Mouse (Mus musculus) megakaryocyte progenitor cell, adult 5-6 weeks (primary cell): ENCODE measurements around the gene Slc16a8. TPM values are rescaled to one million over a fixed set of nuclear protein-coding genes. Genes with fewer than 3 reads are reported as not detected.
"Not testable (repeated sequence)": the region's sequence is repeated elsewhere in the genome, so short reads cannot be mapped to it uniquely, and the experiment has no call there.

ENCODE experiments used
- ATAC-seq: replicated peaks from 2 replicates; pipeline ENCODE4 v1.8.0; 2016; ENCODE audit warnings: mild to moderate bottlenecking, moderate TSS enrichment, inconsistent platforms; ENCODE audit not compliant: poor library complexity
- total RNA-seq, 2 experiments: library from RNA; stranded (forward) in 1 of 2; stranded (reverse) in 1 of 2; fragments of 157-497, 149-512 nt in 1 of 2; fragments of 200-1000 nt in 1 of 2; gene quantifications; 2 replicates each; pipeline versions ENCODE4 v1.2.3 to v1.2.4; 2015 to 2017

Gene Slc16a8
- total RNA-seq, 2 experiments from 2014 or later, result not detected

DNA sequence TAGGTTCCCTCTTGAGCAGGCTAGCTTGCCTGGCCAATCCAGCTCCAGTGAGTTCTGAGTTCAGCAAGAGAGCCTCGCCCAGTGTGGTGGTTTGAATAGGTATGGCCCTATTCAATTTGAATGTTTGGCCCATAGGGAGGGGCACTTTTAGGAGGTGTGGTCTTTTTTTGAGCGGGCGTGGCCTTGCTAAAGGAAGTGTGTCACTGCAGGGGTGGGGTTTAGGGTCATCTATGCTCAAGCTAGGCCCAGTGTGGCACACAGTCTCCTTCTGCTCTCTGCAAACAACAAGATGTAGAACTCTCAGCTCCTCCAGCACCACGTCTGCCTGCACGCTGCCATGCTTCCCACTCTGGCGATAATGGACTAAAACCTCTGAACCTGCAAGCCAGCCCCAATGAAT lies 9.2 kb upstream of the Slc16a8 start:
- ATAC-seq, result no peak

DNA sequence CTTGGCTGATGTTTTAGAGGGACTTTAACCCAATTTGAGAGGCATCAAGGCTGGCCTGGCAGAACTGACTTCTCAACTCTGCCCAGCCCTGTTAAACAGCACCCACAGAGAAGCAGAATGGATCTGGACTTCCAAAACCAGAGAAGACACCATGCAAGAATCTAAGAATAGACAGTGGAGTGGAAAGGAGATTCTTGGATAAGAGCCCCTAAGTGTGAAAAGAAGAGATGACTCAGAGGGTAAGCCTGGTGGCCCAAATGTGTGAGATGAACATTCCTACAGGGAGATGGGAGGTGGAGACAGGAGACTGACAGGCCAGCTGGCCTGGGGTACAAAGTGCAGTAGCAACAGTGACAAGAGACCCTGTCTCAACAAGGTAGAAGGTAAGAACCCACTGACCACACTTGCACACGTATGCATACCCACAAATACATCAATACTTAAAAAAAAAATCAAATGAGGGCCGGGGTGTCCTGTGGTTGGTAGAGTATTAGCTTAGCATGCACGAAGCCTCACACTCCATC lies 8.3 kb upstream of the Slc16a8 start:
- ATAC-seq, result no peak

DNA sequence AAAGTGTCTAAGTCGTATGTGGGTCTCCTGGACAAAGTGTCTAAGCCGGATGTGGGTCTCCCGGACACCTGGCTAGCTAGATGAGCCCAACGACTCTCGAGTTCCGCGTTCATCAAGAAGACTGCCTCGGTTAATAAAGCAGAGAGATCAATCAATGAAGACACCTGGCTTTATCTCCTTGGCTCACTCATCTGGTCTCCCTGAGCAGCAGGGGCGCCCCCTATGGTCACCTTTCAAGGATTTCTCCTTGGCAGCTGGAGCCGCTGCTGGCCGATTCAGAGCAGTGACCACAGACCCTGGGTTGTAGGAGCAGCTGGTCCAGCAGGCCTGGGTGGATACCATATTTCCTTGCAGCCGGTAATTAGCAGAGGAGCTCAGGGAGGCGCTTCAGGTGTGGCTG lies 7.8 kb upstream of the Slc16a8 start:
- ATAC-seq, result no peak

DNA sequence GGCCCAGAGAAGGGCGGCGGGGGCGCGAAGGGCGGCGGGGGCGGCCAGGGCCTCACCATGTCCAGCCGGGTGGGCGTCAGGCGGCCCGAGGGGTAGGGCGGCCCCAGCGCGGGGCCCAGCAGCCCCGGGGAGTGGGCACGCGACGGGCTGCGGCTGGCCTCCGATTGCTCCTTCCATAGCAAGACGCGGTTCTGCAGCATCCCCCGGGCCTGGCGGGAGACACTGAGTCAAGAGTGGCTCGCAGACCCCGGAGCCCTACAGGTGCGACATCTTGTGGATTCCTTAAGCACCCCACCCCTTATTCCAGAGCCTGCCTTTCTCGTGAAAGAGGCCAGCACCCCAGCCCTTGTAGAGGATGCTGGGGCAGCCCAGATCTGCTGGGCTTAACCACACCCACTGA lies 7.2 kb upstream of the Slc16a8 start:
- no peak for ATAC-seq

DNA sequence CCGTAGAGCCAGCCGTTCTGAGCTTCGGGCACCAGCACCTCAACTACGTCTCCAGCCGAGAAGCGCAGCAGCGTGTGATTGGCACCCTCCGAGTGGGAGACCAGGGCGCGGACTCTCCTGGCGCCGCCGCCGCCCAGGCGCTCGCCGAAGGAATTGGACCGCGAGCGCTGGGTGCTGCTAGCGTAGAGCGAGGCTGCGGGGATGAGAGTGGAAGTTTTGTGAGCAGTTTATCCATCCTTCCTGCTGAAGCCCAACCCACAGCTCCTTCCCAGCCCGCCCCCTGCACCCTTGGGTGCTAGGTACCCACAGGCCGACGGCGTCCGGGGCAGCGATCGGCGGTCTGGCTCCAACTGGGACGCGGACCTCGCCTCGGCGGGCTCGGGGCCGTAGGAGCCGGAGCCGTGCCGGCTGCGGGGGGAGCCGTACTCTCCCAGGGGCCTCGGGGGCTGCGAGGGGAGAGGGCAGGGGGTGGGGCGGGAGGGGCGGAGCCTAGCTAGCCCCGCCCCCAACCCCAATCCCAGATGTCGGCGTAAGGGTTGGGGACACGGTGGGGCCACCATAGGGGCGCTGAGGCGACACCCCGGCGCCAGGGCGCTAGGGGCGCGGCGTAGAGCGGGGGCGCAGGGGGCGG lies 6.6 kb upstream of the Slc16a8 start:
- ATAC-seq, result no peak

DNA sequence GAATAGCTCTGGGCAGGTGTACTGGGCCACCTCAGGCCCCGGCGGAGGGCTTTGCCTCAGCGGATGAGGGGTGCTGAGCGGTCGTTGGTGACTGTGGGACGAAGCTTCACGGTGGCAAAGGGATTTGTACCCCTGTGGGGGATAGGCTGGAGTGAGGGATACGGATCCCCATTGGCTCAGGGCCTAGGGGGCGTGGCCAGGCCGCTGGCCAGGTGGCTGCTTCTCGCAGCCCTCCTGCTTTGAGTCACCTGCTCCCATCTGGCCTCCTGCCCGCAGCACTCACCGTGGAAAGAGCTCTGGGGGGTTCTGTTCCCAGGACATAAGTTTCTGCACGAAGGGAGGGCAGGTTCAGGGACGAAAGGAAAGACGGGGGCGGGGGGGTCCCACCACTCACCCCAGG lies 4.0 kb upstream of the Slc16a8 start:
- ATAC-seq, result no peak

DNA sequence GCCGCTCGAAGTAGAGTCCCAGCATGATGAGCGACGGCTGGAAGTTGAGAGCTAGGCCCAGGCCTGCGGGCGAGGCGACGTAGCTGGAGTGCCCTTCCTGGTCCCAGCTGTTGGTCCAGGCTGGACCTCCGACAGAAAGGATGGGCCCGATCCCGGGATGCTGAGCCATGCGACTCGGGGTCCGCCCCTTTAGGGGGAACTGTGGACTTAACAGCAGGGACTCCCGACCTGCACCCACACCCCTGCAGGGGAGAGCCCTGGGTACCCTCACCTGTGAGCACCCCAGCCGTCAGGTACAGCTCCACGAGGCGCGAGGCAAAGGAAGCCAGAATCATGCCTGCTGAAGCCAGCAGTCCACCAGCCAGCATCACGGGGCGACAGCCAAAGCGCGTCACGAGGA lies 2.0 kb downstream of the Slc16a8 start:
- no peak for ATAC-seq

DNA sequence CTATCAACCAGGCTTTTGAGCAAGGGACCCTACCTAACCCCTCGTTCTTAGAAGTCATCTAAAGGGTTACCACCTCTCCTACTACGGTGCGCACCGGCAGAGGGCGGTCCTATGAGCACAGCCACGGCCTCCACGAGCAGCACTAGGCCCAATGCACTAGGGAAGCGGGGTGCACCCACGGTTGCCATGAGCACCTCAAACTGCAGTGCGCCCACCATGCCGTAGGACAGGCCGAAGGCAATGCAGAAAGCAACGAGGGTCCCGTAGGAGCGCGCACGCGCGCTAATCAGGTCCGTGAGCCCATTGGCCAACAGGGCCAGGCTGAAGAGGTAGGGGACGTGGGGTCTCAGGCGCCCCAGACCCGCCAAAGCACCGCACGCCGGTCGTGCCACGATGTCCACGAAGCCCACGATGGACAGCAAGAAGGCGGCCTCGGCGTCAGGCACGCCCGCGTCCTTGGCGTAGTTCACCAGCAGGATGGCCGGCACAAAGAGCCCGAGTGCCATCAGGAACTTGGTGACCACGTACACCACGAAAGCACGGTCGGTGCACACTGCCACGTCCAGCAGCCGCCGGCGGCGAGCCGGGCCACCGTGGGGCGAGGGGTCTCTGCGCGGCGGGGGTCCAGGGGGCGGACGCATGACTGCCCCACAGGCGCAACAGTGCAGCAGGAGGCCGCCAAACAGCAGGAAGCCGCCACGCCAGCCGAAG lies 2.6 kb downstream of the Slc16a8 start:
- ATAC-seq, result peak; percentile 27; the same call in 1 of the 2 replicates

DNA sequence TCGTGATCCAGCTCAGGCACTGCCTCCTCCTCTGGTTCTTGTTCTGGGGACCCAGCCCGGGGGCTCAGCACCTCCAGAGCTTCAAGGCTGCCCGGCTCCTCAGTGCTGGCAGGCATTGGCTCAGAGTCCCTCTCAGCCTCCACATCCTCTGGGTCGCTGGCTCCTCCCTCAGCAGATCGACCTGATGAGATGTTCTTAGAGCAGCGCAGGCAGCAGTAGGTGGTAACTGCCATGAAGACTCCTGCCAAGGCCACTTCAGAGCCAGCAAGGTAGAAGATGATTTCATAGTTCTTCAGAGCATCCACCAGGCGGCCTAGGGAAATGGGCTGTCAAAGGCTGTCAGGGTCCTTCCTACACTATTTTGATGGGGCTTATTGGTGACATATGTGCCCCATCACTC lies 3.4 kb downstream of the Slc16a8 start:
- ATAC-seq, result no peak; the same call in 1 of the 2 replicates

DNA sequence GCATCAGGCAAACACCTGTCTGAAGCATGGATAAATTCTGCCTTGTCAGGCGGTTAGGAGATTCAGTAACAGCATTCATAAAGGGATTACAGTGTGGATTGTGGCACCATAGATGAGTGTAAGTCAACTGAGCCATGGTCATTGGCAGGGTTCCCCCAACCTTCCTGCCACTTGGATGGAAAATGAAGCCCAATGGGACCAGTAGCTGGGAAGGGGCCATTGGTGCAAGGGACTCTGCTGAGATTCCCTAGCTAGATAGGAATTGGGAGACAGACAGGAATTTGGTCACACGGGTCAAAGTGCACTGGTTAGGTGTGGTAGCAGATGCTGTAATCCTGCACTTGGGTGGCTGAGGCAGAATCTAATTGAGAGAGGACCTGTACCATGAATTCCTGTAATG lies 4.3 kb downstream of the Slc16a8 start:
- ATAC-seq, result no peak

DNA sequence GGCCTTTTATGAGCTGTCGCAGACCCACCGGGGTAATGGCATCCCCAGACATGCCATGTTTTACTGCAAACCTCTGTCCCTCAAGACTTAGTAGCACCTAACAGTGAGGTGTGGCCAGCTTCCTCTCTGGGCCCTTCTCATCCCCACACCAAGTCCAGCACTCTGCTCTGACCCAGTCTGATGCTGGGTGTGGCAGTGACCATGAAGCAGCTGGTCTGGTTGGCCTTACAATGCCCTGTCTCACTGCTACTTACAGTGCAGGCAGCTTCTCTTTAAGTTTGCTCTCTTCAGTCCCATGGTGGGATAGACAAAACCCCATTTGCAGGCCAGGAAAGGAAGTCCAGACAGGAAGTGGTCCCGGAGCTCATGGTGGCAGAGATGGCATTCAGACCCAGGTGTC lies 9.2 kb downstream of the Slc16a8 start:
- ATAC-seq, result no peak

DNA sequence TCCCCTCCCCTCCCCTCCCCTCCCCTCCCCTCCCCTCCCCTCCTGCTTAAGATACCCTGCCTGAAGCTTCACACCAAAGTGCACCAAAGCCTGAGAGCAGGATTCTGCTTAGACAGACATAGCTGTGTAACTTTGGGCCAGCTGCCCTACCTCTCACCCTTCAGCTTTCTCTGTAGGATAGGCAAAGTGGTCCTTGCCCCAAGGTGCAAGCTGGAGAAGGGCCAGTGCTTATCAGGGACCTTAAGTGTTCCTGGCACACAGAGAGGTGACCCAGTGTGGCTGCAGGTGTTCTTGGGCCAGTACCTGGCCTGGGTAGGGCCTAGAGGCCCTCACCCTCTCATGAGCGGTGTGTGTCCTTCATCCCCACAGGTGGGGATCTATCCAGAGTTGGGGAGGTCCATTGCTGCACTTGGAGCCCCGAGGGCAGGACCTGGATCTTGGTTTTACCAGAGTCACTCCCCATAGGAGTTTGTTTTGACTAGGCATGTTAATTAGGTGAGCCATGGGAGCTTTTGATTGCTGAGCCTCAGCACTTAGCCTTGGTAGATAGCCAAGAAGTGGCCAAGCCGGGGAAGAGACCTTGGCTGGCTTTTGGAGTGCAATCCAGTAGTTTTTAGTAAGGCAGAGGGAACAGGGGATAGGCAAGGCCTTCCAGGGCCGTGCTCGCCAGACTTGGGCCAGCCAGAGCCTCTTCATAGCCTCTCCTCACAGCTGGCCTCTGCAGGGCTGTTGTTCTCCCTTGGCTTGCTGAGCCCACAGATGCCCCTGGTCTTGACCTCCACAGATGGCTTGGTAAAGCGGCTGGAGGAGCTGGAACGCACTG lies 10.3 kb downstream of the Slc16a8 start:
- ATAC-seq, result no peak

DNA sequence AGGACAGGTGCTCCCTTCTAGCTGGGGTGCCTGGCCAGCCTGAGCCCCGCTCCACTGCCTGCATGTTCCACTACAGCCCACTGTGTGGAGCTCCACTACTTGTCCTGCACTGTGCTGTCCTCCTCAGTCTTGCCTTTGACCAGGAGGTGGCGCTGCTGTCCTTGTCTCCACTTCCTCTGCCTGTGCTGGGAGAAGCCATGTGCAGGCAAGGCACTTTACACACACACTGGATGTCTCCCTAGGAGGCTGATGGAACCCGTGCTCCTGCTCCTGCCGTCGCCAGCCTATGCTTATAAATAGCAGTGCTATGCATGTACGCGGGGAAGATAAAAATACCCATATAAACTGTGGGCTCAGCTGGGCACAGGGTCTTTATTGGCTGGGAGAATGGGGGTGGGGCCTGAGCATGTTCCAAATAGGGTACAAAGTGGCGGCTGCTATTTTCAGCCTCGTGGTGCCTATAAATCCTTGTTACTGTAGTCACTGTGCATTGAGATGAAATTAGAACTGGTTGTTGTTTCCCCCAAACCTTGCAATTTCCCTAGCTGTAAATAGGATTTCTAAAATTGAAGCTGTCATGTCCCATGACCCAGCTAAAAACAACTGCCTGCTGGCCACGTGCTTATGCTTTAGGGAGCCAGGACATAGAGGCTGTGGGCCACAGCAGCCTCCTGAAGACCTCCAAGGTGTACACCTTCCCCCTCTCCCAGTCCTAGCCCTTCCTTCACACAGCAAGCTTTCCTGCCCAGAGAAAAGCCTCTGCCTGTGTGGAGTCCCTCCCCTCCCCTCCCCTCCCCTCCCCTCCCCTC lies 11.1 kb downstream of the Slc16a8 start:
- ATAC-seq, result peak; percentile 100

DNA sequence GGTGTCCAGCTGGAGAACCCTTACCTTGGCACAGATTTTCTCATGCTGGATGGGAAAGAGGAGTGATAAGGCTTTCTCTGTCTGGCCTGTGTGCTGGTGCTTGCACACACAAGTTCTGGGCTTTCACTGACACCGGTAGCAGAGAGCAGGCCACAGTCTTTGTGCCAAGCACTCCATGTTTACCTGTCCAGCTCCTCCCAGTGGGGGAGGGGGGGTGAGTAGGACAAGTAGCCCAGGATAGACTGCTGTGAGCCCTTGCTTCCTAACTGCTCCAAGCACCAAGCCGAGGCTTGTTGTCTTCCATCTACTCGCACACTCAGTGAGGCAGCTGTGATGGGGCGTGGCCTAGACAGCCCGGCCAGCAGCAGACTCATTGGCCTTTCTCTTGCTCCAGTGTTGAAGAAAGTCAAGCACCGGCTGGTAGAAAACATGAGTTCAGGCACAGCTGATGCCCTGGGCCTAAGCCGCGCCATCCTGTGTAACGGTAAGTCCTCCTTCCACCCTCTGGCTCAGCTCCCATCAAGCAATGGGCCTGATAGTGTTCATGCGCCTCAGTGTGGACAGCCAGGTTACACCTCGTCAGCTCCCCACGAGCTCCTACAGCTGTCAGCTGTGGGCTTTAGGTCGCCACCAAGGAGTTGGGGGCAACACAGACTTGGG lies 11.9 kb downstream of the Slc16a8 start:
- ATAC-seq, result peak; percentile 20

DNA sequence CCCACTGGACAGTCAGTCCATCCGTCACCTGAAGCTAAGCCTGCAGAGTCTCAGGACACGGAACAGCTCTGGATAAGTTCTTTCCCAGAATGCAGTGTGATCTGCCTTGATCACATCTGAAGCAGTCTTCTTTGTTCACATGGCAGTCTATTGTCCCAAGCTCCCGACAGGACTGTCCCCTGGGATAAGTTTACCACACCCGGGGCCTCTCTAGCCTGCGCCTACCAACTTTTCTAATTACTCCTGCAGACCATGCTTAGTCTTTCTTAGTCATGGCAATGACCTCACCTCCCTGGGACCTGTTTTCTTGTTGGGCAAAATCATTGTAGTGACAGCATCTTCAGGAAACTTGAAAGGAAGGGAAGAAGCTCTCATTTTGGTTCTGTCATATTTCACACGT lies 16.5 kb downstream of the Slc16a8 start:
- no peak for ATAC-seq

DNA sequence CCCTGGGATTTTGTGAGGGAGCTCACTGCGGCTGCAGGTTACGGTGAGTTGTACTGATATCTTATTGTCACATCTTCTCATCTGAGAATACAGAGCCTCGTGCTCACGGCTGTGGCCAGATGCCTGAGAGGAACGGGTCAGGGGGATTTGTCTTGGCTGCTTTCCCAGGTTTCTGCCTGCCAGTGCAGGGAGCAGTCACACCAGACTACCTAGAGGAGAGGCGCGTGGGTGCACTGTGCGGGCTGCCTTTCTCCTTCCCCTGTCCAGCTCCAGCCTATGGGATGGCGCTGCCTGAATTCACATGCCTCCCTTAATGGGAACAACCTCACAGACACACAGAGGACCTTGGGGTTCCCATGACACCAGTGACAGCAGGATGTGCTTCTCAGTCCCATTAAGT lies 19.3 kb downstream of the Slc16a8 start:
- ATAC-seq, result no peak

DNA sequence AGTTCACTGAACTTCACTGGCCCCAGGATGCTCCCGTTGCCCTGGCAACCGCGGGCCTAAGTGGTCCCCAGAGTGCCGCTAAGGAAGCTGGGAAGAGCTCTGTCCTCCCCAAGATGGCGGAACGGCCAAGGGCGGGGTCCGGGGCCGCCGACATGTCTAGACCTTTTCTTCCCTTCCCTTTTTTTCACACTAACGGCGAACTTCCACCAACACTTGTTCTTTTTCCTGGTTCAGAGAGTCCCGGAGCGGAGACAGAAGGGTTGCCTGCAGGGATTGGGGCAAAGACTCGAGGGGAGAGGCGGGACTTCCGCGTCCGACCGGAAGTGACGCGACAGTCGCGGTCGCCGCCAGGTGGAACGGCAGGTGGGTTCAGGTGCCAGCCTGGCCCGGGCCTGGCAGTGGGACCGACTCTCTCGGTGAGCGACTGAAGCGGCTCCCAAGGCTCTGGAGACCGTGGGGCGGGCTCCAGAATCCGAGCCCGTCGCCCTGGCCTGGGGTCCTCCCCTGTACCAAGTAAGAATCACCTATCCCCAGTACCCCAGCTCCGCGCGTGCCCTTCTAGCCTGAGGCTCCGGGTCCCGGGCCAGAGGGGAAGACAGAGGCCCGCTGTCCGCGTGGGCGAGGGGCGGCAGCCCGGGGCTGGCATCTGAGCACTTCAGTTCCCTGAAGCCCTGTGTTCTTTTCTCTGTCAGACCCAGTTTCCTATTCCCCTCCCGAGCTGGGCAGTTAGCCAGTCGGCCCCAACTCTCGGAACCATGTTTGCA lies 25.3 kb downstream of the Slc16a8 start, which contains the start of the genes Pick1 and Gm49486:
Gene Pick1, plus strand, starts transcription at position 116 of the 764 bp plus-strand sequence.
Gene Gm49486, plus strand, starts transcription at position 334 of the 764 bp plus-strand sequence.
- ATAC-seq, result peak; percentile 90

DNA sequence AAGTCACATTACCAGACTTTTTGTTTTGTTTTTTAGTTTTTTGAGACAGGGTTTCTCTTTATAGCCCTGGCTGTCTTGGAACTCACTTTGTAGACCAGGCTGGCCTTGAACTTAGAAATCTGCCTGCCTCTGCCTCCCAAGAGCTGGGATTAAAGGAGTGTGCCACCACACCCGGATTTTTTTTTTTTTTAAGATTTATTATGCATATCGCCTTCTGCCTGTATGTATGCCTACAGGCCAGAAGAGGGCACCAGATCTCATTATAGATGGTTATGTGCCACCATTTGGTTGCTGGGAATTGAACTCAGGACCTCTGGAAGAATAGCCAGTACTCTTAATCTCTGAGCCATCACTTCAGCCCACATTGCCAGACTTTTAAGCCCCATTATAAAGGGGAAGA lies 28.8 kb downstream of the Slc16a8 start:
- ATAC-seq, result not testable (repeated sequence)

DNA sequence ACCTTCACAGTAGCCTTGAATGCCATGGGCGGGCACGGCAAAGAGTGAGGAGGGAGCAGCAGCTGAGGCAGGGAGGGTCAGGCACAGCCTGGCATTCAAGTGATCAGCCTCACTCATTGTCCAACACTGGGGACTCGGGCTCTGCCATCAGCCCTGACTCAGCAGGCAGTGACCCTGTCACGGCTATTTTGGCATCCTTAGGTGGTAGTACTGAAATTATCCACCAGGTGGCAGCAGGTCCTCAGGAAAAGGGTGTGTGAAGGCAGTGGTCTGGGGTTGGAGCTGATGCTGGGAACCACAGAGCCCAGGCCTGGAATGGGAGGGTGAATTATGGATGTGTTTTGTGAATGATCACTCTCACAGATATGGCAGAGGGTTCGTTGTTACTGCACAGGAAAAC lies 29.9 kb downstream of the Slc16a8 start:
- ATAC-seq, result peak; percentile 89
